Mouse (Mus musculus): ENCODE measurements at regions not wholly inside any gene's neighbourhood (a gene's known extent, or its start where the extent isn't known, plus 50 kb on each side); places are given as distances from the start of the nearest gene placed in this dataset.

DNA sequence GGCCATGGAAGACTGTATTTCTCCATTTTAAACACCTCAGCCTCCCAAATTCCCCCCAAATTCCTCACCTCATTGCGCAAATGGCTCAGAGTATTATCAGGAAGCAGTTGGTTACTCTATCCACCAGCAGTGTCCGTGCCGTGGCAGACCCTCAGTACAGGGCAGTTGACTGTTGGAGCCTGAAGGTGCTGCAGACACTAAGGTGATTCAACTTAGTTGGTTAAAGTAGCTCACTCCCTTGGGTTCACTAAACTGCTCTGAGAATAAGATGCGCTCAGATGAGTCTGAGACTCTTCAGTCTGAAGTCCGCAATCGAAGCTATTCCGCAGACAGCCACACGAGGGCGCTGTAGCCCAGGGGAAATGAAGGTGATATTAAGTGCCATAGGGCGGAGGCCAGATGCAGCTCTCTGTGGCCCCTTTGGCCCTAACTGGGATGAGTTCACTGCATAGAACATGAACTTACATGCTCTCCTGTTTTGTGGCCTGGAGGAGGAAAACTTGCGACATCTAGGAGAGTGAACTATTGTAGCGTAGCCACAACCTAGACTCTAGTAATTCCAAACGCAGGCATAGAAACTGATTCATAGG lies 62.9 kb downstream of the Amer3 start:
- no peak overlapping the region for H3K27ac ChIP-seq (ENCODE audit: insufficient read depth, low read depth, low read length)
- H3K36me3 ChIP-seq (ENCODE audit: control insufficient read depth, insufficient read depth, low read length) = no peaks in the 10 kb centered on the region
- no peak overlapping the region for H3K4me3 ChIP-seq (ENCODE audit: low read depth, low read length)
- H3K4me1 ChIP-seq (ENCODE audit: control insufficient read depth, insufficient read depth, insufficient read length, low read length) = no peaks in the 10 kb centered on the region
- H3K27me3 ChIP-seq (ENCODE audit: control insufficient read depth, insufficient read depth, low read length) = no peaks in the 10 kb centered on the region
- TF ChIP-seq CTCF (IDR thresholded peaks at IDR 0.05; ENCODE audit: extremely low read depth, insufficient read length, insufficient replicate concordance, low read depth, low read length) = peak; percentile 76; the same call in 1 of the 2 replicates
- TF ChIP-seq POLR2A (IDR thresholded peaks at IDR 0.05; ENCODE audit: low read depth, low read length) = no peak
- WGBS = 34% methylated on average over 13 of the region's 13 CpGs

DNA sequence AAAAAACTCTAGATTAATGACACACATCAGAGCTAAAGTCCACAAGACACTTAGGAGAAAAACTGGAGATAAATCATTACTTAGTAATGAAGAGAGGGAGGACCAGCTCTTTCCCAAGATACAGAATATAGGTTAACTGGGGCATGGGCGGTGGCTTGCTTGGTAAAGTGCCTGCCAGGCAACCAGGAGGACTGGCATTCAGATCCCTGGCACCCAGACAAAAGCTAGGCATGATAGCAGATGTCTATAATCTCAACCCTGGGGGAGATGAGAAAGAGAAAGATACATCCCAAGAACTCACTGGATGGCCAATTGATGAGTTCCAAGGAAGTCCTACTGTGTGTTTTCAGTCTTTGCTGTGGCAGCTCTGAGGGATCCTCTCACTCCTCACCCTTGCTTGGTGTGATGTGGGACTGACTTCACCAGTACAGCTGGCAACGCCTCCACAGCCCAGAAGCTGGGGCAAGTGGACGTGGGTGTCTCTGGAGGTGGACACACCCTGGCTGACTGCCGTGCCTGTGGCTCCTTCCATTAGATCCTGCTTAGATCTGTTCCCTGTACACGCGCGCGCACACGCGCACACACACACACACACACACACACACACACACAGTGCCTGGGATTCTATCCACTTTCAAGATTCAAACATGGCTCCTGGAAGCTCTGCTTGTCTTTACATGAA lies 74.6 kb downstream of the Amer3 start:
- Histone ChIP-seq H3K36me3 (ENCODE audit: control insufficient read depth, insufficient read depth, low read length) (no peaks in the 10 kb centered on the region), H3K27me3 (ENCODE audit: control insufficient read depth, insufficient read depth, low read length) (no peaks in the 10 kb centered on the region)
- WGBS = 80% methylated on average over 10 of the region's 10 CpGs

DNA sequence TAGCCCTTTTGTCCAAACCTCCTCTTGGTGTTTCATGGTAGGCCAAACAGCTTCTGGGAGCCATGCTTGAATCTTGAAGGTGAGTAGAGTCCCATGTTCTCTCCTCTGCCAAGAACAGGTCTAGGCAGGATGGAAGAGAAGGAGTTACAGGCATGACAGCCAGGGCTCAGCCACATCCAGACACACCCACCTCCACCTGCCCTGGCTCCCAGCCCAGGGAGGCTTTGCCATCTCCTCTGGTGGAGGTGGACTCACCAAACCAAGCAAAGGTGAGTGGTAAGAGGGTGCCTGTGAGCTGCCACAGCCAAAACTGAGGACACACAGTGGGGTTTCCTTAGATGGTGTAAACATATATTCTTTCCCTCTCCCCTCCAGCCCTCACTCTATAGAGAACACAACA lies 78.0 kb downstream of the Amer3 start:
- H3K4me1 ChIP-seq (ENCODE audit: control insufficient read depth, insufficient read depth, insufficient read length, low read length) = no peaks in the 10 kb centered on the region
- H3K36me3 ChIP-seq (ENCODE audit: control insufficient read depth, insufficient read depth, low read length) = no peaks in the 10 kb centered on the region

More for the DNA sequence above, 74.6 kb downstream of the Amer3 start:
- Histone ChIP-seq H3K4me3 (ENCODE audit: low read depth, low read length) (no peak overlapping the region), H3K27ac (ENCODE audit: insufficient read depth, low read depth, low read length) (no peak overlapping the region), H3K4me1 (ENCODE audit: control insufficient read depth, insufficient read depth, insufficient read length, low read length) (no peaks in the 10 kb centered on the region)
- no peak for TF ChIP-seq CTCF (IDR thresholded peaks at IDR 0.05; ENCODE audit: extremely low read depth, insufficient read length, insufficient replicate concordance, low read depth, low read length)
- no peak for TF ChIP-seq POLR2A (IDR thresholded peaks at IDR 0.05; ENCODE audit: low read depth, low read length)

DNA sequence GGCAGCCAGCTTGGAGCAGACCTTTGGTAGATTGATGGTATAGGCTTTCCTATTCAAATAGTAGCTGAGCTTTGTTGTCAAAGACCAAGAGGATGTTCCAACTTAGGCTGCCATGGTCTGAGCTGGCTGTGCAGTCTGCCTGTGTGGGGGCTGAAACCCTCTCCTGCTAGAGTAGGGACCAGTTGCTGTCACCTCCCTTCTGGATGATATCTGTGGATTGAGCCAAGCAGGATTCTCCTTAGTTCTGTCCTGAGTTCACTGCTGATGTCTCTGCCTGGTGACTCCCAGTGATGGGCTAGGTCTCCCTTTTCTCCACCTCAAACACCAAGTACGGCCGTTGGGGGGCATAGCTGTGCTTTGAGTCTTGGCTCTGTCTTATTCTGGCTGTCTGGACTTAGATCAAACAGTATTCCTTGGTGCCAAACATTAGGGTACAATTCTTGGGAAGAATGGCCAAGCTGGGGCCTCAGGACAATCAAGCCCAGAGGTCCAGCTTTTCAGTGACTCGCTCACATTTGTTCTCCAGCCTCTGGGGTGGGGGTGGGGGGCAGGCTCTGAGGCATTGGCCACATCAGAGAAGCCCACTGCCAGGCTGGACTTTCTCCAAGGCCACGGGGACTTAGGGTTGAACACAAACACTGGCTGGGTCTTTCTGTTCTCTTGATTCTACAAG lies 84.6 kb downstream of the Amer3 start:
- no peaks in the 10 kb centered on the region for H3K36me3 ChIP-seq (ENCODE audit: control insufficient read depth, insufficient read depth, low read length)
- H3K27ac ChIP-seq (ENCODE audit: insufficient read depth, low read depth, low read length) = no peak overlapping the region
- no peaks in the 10 kb centered on the region for H3K4me1 ChIP-seq (ENCODE audit: control insufficient read depth, insufficient read depth, insufficient read length, low read length)
- H3K4me3 ChIP-seq (ENCODE audit: low read depth, low read length) = no peak overlapping the region
- TF ChIP-seq POLR2A (IDR thresholded peaks at IDR 0.05; ENCODE audit: low read depth, low read length) (no peak), CTCF (IDR thresholded peaks at IDR 0.05; ENCODE audit: extremely low read depth, insufficient read length, insufficient replicate concordance, low read depth, low read length) (no peak)
- no peaks in the 10 kb centered on the region for H3K27me3 ChIP-seq (ENCODE audit: control insufficient read depth, insufficient read depth, low read length)
- 69% methylated on average over 4 of the region's 4 CpGs for WGBS

More for the DNA sequence above, 78.0 kb downstream of the Amer3 start:
- Histone ChIP-seq H3K4me3 (ENCODE audit: low read depth, low read length) (no peak overlapping the region), H3K27me3 (ENCODE audit: control insufficient read depth, insufficient read depth, low read length) (no peaks in the 10 kb centered on the region), H3K27ac (ENCODE audit: insufficient read depth, low read depth, low read length) (no peak overlapping the region)
- no peak for TF ChIP-seq POLR2A (IDR thresholded peaks at IDR 0.05; ENCODE audit: low read depth, low read length)
- no peak for TF ChIP-seq CTCF (IDR thresholded peaks at IDR 0.05; ENCODE audit: extremely low read depth, insufficient read length, insufficient replicate concordance, low read depth, low read length)

DNA sequence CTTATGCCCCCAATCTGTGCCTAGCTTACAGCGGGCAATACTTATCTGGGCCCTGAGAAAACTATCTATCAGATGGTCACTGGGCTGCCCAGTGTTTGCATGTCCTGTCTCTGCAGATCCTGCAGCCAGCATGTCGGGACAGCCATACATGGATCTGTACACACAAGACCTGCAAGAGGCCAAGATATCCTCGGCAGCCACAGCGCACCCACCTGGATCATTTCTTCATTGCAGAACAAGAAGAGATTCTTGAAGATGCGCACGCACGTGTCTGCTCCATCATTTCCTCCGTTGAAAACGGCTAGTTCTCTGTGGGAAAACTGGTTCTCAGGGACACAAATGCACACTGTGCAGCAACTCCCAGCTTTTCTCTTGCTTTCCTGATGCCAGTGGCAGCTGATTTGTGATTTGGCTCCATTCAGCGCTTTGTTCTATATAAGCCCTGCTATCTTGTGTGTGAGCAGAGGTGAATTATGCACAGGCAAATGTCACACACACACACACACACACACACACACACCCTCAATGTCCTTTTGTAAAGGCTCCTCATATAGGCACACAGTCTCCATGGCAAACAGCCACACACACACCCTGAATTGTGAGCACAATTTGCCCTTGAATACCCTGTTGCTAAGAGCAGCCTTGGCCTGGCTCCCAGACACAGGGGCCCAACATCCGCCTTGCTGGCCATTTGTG lies 85.5 kb downstream of the Amer3 start:
- Histone ChIP-seq H3K27ac (ENCODE audit: insufficient read depth, low read depth, low read length) (no peak overlapping the region), H3K4me3 (ENCODE audit: low read depth, low read length) (no peak overlapping the region), H3K27me3 (ENCODE audit: control insufficient read depth, insufficient read depth, low read length) (no peaks in the 10 kb centered on the region), H3K4me1 (ENCODE audit: control insufficient read depth, insufficient read depth, insufficient read length, low read length) (no peaks in the 10 kb centered on the region), H3K36me3 (ENCODE audit: control insufficient read depth, insufficient read depth, low read length) (no peaks in the 10 kb centered on the region)
- 73% methylated on average over 11 of the region's 11 CpGs for WGBS
- TF ChIP-seq CTCF (IDR thresholded peaks at IDR 0.05; ENCODE audit: extremely low read depth, insufficient read length, insufficient replicate concordance, low read depth, low read length) (no peak), POLR2A (IDR thresholded peaks at IDR 0.05; ENCODE audit: low read depth, low read length) (no peak)

DNA sequence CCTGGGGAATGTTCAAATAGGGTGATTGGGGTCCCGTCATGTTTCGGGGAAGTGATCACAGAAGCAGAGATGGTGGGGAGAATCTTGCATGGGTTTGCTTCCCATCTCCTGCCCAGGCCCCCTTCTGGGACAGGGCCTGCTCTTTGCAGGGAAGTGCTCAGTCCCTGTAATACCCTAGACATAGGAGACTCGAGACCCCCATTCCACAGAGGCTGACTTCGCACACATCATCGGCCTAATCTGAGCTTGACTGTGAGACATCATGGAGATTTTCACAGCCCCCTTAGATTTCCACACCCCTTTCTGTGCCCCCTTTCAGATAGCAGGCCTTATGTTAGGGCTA lies 86.0 kb downstream of the Amer3 start:
- Histone ChIP-seq H3K27ac (ENCODE audit: insufficient read depth, low read depth, low read length) (no peak overlapping the region), H3K36me3 (ENCODE audit: control insufficient read depth, insufficient read depth, low read length) (no peaks in the 10 kb centered on the region), H3K4me1 (ENCODE audit: control insufficient read depth, insufficient read depth, insufficient read length, low read length) (no peaks in the 10 kb centered on the region), H3K27me3 (ENCODE audit: control insufficient read depth, insufficient read depth, low read length) (no peaks in the 10 kb centered on the region), H3K4me3 (ENCODE audit: low read depth, low read length) (no peak overlapping the region)
- WGBS = 82% methylated on average over 5 of the region's 5 CpGs
- TF ChIP-seq CTCF (IDR thresholded peaks at IDR 0.05; ENCODE audit: extremely low read depth, insufficient read length, insufficient replicate concordance, low read depth, low read length) (no peak), POLR2A (IDR thresholded peaks at IDR 0.05; ENCODE audit: low read depth, low read length) (no peak)

DNA sequence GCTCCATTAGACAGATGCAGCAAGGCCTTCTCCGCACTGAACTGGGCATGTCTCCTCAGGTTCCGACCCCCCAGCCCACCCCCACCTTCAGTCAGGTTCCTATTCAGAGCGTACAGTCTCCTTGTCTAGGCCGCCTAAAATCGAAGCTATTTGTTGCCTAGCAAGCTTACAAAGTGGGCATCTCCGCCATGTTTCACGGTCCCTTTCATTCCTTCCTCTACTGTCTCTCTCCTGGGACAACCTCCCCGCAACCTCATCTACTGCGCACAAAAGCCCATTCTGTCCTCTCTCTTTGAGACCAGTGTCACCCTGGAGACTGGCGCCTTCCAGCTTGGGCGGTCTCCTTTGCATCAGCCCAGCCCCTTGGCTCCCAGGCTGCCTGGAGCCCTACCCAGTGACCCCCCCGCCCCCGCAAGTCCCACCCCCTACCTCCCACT lies 86.8 kb downstream of the Amer3 start:
- no peaks in the 10 kb centered on the region for H3K36me3 ChIP-seq (ENCODE audit: control insufficient read depth, insufficient read depth, low read length)
- no peak overlapping the region for H3K27ac ChIP-seq (ENCODE audit: insufficient read depth, low read depth, low read length)
- no peaks in the 10 kb centered on the region for H3K27me3 ChIP-seq (ENCODE audit: control insufficient read depth, insufficient read depth, low read length)
- TF ChIP-seq CTCF (IDR thresholded peaks at IDR 0.05; ENCODE audit: extremely low read depth, insufficient read length, insufficient replicate concordance, low read depth, low read length) = no peak
- TF ChIP-seq POLR2A (IDR thresholded peaks at IDR 0.05; ENCODE audit: low read depth, low read length) = no peak
- no peak overlapping the region for H3K4me3 ChIP-seq (ENCODE audit: low read depth, low read length)
- 88% methylated on average over 13 of the region's 13 CpGs for WGBS
- H3K4me1 ChIP-seq (ENCODE audit: control insufficient read depth, insufficient read depth, insufficient read length, low read length) = no peaks in the 10 kb centered on the region

All from small intestine, adult 2 months (tissue).